Mouse (Mus musculus): ENCODE results near the gene Ppp1r35. TPM values are rescaled to one million over a fixed set of nuclear protein-coding genes. Genes with fewer than 3 reads are reported as not detected.

Gene Ppp1r35
- polyA plus RNA-seq, 1 experiment, result 18.9 TPM

DNA sequence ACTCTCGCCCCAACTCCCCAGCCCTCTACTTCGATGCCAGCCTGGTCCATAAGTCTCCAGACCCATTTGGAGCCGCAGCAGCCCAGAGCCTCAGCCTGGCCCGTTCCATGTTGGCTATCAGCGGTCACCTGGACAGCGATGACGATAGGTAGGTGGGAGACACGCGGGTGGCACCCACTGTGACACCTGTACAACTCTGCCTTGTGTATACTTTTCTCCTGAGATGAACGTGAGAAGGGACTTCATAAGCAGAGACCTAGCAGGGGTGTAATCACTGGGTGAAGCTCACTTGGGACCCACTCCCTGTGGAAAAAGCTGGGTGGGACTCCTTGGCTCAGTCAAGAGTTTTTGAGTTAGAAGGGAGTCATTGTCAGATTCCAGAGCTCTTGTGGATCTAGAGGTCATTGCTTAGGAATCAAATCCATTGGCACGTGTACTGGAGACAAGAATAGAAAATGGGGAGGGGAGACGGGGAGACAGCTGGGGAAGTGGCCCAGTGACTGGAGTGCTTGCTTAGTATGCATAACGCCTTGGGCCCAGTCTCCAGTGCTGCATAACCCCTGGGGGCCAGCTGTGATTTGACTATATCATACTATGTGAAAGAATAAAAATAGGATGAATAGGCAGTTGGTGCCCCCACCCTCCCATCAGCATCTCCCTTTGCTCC, 27.3 kb upstream of the Ppp1r35 start:
- no peak for DNase-seq (ENCODE audit: low read depth)

- no peak for DNase-seq (ENCODE audit: low read depth)
Measured at GRCm38 (mm10) chr5:137751988-137752387, 26.7 kb upstream of the Ppp1r35 start.

DNA sequence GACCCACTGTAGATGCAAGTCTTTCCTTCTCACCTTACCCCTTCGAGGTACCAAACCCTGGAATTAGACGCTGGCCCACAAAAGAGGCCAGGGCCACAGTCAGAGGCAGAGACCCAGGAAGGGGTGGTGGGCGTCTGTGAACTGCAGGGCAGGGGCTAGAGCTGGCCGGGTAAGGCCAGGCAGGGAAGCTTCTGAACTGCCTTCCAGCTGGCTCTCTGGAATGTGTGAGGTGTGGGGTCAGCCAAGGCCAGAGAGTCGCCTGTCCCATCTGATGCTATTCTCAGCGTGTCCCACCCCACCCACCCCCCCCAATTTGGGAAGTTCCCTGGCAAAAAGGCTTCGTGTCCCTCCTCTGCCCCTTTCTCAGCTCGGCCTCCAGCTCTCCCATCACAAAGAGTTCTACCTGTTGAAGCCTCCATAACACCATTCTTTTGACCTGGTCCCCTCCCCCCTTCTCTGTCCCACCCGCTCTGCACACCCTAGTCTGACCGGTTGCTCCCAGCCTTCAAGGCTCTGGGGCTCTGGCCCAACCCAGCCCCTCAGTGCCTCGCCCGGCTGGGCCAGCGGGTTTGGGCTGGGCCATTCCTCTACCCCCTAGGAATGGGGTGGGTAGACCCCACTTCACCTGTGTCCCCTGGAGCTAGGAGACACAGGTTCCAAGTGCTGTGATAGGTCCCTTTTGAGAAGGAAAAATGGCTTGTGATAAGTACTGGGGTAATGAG, 25.4 kb upstream of the Ppp1r35 start:
- DNase-seq (ENCODE audit: low read depth), result no peak

DNA sequence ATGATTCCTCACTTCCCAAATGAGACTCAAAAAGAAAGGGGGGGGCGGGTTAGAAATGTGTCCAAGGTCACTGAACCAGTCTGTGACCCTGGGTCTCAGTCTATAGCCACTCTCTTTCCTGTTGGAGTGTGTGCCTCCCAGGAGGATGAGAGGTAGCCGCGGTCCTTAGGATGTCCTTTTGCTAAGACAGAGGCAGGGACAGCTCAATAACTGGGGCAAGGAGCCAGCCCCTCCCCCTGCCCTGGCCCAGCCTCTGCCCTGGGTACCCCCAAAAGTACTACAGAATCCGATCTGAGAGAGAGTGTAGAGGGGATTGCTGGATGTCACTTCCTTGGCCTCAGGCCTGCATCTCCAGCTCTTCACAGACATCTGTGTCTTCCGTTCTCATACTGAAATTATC, 23.2 kb upstream of the Ppp1r35 start:
- DNase-seq (ENCODE audit: low read depth), result no peak

GRCm38 (mm10) chr5:137756106-137756505, 22.5 kb upstream of the Ppp1r35 start:
- DNase-seq (ENCODE audit: low read depth), result no peak

DNA sequence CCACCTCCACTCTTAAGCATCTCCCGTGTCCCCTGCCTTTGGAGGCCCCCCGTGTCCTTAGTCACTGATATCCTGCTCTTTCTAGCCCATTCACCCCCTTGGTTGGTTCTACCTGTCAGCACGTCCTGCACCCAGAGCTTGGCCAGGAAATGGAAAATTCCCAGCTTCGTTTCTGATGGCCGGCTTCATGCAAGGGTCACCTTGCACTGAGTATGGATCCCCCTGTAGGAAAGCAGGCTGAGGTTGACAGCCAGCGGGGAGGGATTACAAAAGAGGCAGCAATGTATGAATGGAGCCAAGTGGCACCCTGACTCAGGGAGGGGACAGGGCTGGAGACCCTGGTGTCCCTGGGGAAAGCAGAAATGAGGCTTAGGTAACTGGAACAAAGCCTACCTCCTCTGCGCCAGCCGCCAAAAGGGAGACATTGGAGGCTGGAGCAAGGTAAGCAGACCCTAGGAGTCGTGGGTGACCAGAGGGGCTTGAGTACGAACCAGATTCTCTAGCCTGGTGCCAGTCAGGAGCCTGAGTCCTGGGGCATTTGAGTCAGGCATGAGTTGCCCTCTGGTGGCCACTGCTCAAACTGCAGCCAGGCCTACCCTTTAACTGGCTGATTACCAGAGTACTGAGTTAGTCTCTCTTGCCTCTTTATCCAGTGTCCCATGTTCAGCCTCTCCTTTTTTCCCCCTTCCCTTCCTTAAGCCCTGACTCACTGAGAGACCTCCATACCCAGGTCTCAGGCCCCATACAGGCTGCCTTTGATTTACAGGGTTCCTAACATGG, 21.6 kb upstream of the Ppp1r35 start:
- no peak for DNase-seq (ENCODE audit: low read depth)

DNA sequence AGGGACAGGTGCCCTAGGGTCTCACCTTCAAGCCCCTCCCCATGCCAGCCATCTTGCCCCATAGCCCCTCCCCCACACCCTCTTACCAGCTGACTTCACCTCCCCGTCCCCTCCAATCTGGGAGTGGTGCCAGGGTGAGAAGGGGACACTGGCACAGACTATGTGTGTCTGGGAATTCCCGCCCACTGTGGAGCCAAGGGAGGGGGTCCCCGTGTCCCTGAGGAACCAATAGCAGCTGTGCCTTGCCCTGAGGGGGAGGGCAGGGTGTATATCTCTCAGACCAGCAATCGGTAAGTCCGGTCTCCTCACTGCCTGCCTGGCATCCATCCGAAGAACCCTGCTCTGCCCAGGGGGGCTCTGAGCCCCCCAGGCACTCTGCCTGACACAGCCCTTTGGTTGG, 20.8 kb upstream of the Ppp1r35 start:
- no peak for DNase-seq (ENCODE audit: low read depth)

GRCm38 (mm10) chr5:137758921-137759534, 19.6 kb upstream of the Ppp1r35 start:
- DNase-seq (ENCODE audit: low read depth), result no peak

DNA sequence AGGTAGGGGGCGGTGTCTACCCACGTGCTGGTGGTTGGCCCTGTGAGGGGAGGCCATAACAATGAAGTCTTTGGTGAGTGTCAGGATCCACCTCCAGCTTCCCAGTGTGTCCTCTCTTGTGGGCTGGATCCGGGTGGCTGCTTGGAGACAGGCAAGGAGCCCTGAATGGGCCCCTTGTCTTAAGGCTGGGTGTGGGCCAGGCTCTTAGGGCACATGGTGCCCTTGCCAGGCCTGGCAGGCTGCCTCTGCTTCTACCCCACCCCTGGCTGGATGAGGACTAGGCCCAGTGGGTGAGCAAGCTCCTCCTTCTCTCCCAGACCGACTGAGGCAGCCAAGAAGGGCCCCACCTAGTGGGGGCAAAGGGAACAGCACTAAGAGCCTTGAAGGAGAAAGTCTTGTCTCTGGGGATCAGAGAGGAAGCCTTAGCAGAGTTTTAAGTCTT, 18.7 kb upstream of the Ppp1r35 start:
- peak; percentile 81 for DNase-seq (ENCODE audit: low read depth)

GRCm38 (mm10) chr5:137764609-137765340, 13.9 kb upstream of the Ppp1r35 start:
- no peak for DNase-seq (ENCODE audit: low read depth)

- no peak for DNase-seq (ENCODE audit: low read depth)
Measured at GRCm38 (mm10) chr5:137766270-137766669, 12.4 kb upstream of the Ppp1r35 start.

DNA sequence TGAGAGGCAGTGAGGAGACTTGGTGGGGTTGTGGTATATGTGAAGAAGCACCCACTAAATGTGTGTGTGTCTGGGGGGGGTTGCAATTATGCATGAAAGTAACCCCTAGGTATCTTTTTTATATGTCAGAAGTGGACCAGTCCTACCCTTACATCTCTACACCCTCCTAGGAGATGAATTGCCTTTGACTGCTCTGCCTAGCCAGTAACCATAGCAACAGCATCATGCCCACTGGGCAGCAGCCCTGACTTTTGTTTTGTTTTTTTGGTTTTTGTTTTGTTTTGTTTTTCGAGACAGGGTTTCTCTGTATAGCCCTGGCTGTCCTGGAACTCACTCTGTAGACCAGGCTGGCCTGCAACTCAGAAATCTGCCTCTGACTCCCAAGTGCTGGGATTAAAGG, 10.2 kb upstream of the Ppp1r35 start:
- DNase-seq (ENCODE audit: low read depth), result no peak

DNA sequence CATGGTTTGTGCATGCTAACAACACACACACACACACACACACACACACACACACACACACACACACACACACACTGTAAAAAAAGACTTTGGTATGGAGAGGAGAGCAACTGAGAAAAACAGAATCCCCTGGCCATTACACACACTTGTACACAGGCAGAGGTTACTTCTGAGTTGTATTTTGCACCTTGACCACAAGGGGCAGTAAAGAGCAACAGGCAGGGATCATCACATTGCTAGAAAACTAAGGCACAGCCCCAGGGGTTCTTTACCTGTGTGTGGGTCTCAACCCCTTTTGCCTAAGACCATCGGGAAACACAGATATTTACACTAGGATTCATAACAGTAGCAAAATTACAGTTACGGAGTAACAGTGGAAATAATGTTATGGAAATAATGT, 7.9 kb upstream of the Ppp1r35 start:
- no peak for DNase-seq (ENCODE audit: low read depth)

DNA sequence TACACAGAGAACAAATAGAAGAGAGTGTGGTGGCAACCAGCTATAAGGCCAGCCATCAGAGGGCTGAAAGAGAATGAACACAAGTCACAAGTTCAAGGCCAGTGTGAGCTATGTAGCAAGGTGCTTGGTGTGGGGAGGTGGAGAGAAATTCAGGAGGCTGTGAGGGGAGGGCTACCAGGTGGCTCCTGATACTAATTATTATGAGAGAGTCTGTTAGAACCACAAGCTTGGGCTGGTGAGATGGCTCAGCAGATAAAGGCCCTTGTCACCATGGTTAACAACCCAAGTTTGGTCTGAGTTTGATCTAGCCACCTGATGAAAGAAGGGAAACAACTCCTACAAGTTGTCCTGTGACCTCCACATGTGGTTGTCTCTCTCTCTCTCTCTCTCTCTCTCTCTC, 5.9 kb upstream of the Ppp1r35 start:
- DNase-seq (ENCODE audit: low read depth), result no peak

- no peak for DNase-seq (ENCODE audit: low read depth)
Measured at GRCm38 (mm10) chr5:137775587-137776290, 2.9 kb upstream of the Ppp1r35 start.

- DNase-seq (ENCODE audit: low read depth), result peak; percentile 95
Measured at GRCm38 (mm10) chr5:137776408-137776918, 2.2 kb upstream of the Ppp1r35 start.

GRCm38 (mm10) chr5:137777267-137777845, 1.3 kb upstream of the Ppp1r35 start:
- no peak for DNase-seq (ENCODE audit: low read depth)

- no peak for DNase-seq (ENCODE audit: low read depth)
Measured at GRCm38 (mm10) chr5:137779053-137779933, 644 bp downstream of the Ppp1r35 start.

GRCm38 (mm10) chr5:137781661-137782060, 3.0 kb downstream of the Ppp1r35 start:
- no peak for DNase-seq (ENCODE audit: low read depth)

Measured in gonadal fat pad, adult 2 months (tissue).